Mouse (Mus musculus) liver, embryonic 12.5 days (tissue): ENCODE results near the gene Lrrc58. TPM values are rescaled to one million over a fixed set of nuclear protein-coding genes. Genes with fewer than 3 reads are reported as not detected.

Experiments
- ATAC-seq: fragments of 200-750 bp; cut with Nextera tagmentation; 2 replicates; pipeline ENCODE4 v1.8.0; 2017; ENCODE audit warnings: moderate number of reproducible peaks, mild to moderate bottlenecking, moderate library complexity
- H3K27ac ChIP-seq: fragments of 300-500 bp; sonication (generic); 2 replicates; pipeline ENCODE4 v1.5.1; 2016; ENCODE audit warnings: mild to moderate bottlenecking
- H3K27me3 ChIP-seq: fragments of 300-500 bp; sonication (generic); replicated peaks from 2 replicates; pipeline ENCODE4 v1.6.1; 2016; ENCODE audit warnings: mild to moderate bottlenecking, moderate library complexity
- H3K36me3 ChIP-seq: fragments of 300-500 bp; sonication (generic); 2 replicates; pipeline ENCODE4 v1.6.1; 2016; ENCODE audit warnings: mild to moderate bottlenecking, moderate library complexity
- H3K4me1 ChIP-seq: fragments of 300-500 bp; sonication (generic); 2 replicates; pipeline ENCODE4 v1.6.1; 2016
- H3K4me2 ChIP-seq: fragments of 300-500 bp; sonication (generic); 2 replicates; pipeline ENCODE4 v1.6.1; 2016; ENCODE audit warnings: mild to moderate bottlenecking, moderate library complexity
- H3K4me3 ChIP-seq: fragments of 300-500 bp; sonication (generic); 2 replicates; pipeline ENCODE4 v1.5.1; 2016; ENCODE audit warnings: mild to moderate bottlenecking, moderate library complexity
- H3K9ac ChIP-seq: fragments of 300-500 bp; sonication (generic); 2 replicates; pipeline ENCODE4 v1.6.1; 2016; ENCODE audit warnings: mild to moderate bottlenecking, moderate library complexity
- H3K9me3 ChIP-seq: fragments of 300-500 bp; sonication (generic); replicated peaks from 2 replicates; pipeline ENCODE4 v1.6.1; 2016; ENCODE audit warnings: mild to moderate bottlenecking, moderate library complexity
- WGBS: fragments of 180-500 bp; shearing (Covaris S2); methylation state at CpG from one replicate; pipeline ENCODE4 v1.1.7; 2016; ENCODE audit not compliant: insufficient replicate concordance; 5-methylcytosine and 5-hydroxymethylcytosine counted together
- polyA plus RNA-seq: library from polyadenylated mRNA; unstranded; fragments of >200 nt; fragmentation: Nextera tagmentation; extraction: Ambion mirVana; gene quantifications from 2 replicates; pipeline ENCODE4 v1.2.1, GENCODE M21; 2016

The Lrrc58 gene
- polyA plus RNA-seq, result 22.0 and 22.2 TPM in 2 replicates

DNA sequence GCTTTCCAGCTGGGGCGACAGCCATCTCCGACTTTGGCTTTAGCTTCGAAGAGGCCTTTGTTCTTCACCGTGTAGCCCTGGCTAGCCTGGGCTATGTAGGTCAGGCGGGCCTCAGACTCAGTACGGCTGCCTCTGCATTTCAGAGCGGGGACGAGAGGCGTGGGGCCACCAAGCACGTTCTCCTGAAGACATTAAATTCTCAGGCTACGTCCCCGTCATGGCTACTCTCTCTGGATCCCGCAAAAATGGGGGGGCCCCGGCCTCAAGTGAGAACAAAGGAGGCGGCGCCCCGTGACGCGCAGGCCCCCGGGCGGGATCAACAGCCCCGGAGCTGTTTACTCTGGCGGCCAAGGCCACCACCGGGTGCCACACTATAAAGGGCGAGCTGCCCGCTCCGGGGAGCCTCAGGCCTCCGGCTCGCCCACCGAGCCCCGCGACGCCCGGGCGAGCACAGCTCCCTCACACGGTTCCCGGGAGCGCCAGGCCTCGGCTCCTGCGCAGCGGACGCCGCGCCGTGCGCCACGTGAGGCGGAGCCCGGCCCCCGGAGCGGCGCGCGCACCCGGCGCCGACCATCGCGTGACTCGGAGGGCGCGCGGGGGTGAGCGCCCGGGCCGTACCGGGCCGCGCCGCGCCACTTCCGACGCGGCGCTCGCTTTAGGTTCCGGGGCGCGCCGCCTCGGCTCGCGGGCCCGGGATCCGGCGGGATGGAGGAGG, at the start of gene Lrrc58:
TSS of gene Lrrc58 (plus strand) at position 599 of the 715 bp plus-strand sequence.
- H3K27ac ChIP-seq, result peak within 1 kb of the TSS; percentile 90
- no peaks in the 10 kb centered on the region for H3K27me3 ChIP-seq
- H3K4me2 ChIP-seq, result peak within 1 kb of the TSS; percentile 90
- H3K36me3 ChIP-seq, result 0 out of 2 replicates have a peak, but pooled peaks cover 10% of the 10 kb centered on the region
- H3K4me1 ChIP-seq, result peaks cover 32% of the 10 kb centered on the region
- H3K9me3 ChIP-seq, result no peaks in the 10 kb centered on the region
- ATAC-seq, result peak; percentile 90
- 2% methylated on average over 39 of the region's 86 CpGs for WGBS
- peak within 1 kb of the TSS; percentile 89 for H3K9ac ChIP-seq
- H3K4me3 ChIP-seq, result peak within 1 kb of the TSS; percentile 94

DNA sequence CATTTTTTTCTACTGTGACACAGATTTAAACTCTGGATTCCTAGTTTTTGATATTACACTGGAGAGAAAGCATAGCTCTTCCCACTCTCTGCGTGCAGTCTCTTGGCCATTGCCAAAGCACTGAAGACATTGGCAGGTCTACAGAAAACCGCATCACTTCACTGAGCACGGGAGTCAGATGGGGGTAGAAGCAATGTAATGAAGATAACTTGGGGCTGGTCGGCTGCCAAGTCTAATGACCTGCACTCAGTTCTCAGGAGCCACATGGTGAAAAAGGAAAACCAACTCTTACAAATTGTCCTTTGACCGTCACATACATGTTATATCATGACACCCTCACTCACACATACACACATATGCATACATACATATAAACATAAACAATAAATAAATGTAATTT, 44.2 kb upstream of the Lrrc58 start:
- no peaks in the 10 kb centered on the region for H3K36me3 ChIP-seq

DNA sequence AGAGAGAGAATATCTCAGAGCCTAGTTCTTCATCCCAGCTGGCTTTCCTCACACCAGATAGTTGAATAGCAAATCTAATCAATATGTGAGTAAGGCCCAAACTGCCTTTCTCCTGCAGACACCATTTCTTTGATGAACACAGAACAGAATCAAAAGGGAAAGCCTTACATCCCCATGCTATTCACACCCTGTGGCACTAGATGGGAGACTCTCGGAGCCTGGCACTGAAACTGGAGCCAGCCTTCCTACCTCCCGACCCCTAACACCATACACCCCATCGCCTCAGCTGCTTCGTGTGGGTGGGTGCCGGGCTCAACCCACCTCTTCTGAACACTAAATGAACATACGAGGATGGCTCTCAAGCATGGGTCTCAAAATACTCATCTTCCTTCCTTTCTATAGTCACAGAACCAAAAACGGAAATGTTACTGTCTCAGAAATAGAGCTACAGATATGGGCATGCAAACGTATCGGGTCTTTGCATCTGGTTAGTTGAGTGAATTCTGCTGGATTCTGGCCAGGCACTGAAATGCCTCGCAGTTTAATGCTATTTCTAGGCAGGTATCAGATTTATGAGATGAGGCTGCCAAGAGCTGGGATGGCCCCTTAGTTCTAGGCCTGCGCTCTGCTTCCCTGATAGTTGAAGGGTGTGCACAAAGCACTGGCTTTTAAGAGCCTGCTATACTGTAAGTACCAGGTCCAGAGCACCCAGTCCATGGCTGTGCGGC, 43.2 kb upstream of the Lrrc58 start:
- no peaks in the 10 kb centered on the region for H3K4me1 ChIP-seq
- no peak overlapping the region for H3K9ac ChIP-seq
- no peaks in the 10 kb centered on the region for H3K9me3 ChIP-seq
- no peak overlapping the region for H3K4me3 ChIP-seq
- H3K27ac ChIP-seq, result no peak overlapping the region
- no peak overlapping the region for H3K4me2 ChIP-seq
- no peaks in the 10 kb centered on the region for H3K27me3 ChIP-seq
- H3K36me3 ChIP-seq, result no peaks in the 10 kb centered on the region
- ATAC-seq, result no peak
- WGBS, result 79% methylated on average over 12 of the region's 12 CpGs

More for the DNA sequence above, 44.2 kb upstream of the Lrrc58 start:
- Histone ChIP-seq H3K27ac (no peak overlapping the region), H3K9me3 (no peaks in the 10 kb centered on the region), H3K4me2 (no peak overlapping the region), H3K4me1 (no peaks in the 10 kb centered on the region), H3K4me3 (no peak overlapping the region), H3K27me3 (no peaks in the 10 kb centered on the region), H3K9ac (no peak overlapping the region)
- ATAC-seq, result no peak
- 68% methylated on average over 5 of the region's 5 CpGs for WGBS

DNA sequence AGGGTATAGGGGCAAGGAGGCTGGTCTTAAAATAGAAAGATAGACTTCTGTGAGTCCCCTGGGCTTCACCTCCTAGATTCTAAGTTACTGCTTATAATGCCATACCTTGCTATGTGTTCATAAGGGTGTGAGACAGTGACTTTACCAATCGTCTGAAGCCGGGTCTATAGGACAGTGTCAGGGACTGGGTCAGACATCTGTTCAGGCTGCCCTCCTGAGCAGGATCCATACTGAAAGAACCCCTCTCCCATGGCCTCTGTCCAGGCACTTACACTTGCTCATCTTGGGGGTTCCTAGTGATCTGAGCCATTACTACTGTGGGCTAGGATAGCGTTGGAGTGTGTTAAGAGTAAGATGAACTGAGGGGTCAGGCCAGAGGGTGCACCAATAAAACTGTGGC, 41.9 kb upstream of the Lrrc58 start:
- H3K9me3 ChIP-seq, result no peaks in the 10 kb centered on the region
- H3K9ac ChIP-seq, result no peak overlapping the region
- WGBS, result 89% methylated on average over 3 of the region's 3 CpGs
- no peaks in the 10 kb centered on the region for H3K4me1 ChIP-seq
- no peaks in the 10 kb centered on the region for H3K27me3 ChIP-seq
- no peak overlapping the region for H3K4me2 ChIP-seq
- H3K36me3 ChIP-seq, result no peaks in the 10 kb centered on the region
- H3K4me3 ChIP-seq, result no peak overlapping the region
- no peak overlapping the region for H3K27ac ChIP-seq
- ATAC-seq, result no peak

DNA sequence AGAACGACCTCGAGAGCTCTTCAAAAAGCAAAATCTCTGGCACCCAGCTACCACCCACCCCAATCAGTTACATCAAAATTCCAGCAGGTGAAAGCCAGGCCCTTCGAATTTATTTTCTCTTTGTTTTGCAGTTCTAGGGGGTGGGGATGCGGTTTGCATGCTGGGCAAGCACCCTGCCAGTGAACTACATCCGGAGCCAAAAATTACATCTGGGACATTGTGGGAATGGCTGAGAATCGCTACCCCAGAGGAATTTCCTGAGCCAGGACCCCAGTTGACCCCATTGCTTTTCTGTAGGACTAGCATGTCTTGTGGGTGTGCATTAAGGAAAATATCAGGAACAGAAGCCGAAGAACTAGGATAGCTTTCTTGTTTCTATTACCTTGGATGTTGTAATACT, 37.1 kb upstream of the Lrrc58 start:
- Histone ChIP-seq H3K9me3 (no peaks in the 10 kb centered on the region), H3K36me3 (no peaks in the 10 kb centered on the region), H3K9ac (no peak overlapping the region)

DNA sequence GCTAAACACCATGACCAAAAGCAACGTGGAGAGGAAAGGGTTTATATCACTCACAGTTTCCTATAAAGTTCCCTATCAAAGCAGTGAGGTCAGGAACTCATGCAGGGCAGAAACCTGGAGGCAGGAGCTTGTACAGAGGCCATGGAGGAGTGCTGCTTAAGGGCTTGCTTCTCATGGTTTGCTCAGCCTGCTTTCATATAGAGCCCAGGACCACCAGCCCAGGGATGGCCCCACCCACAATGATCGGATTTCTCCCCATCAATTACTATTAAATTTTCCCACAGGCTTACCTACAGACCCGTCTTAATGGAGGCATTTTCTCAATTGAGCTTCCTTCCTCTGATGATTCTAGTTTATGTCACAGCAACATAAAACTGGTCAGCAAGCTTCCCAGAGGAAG, 30.6 kb upstream of the Lrrc58 start:
- H3K9ac ChIP-seq, result no peak overlapping the region
- H3K4me3 ChIP-seq, result no peak overlapping the region
- WGBS, result 49% methylated on average over 3 of the region's 3 CpGs
- H3K36me3 ChIP-seq, result no peaks in the 10 kb centered on the region
- no peaks in the 10 kb centered on the region for H3K4me1 ChIP-seq
- H3K4me2 ChIP-seq, result no peak overlapping the region
- no peak for ATAC-seq
- H3K27ac ChIP-seq, result no peak overlapping the region
- H3K27me3 ChIP-seq, result no peaks in the 10 kb centered on the region
- no peaks in the 10 kb centered on the region for H3K9me3 ChIP-seq

More for the DNA sequence above, 37.1 kb upstream of the Lrrc58 start:
- 62% methylated on average over 7 of the region's 7 CpGs for WGBS
- Histone ChIP-seq H3K4me1 (no peaks in the 10 kb centered on the region), H3K27ac (no peak overlapping the region), H3K27me3 (no peaks in the 10 kb centered on the region), H3K4me2 (no peak overlapping the region), H3K4me3 (no peak overlapping the region)
- no peak for ATAC-seq

DNA sequence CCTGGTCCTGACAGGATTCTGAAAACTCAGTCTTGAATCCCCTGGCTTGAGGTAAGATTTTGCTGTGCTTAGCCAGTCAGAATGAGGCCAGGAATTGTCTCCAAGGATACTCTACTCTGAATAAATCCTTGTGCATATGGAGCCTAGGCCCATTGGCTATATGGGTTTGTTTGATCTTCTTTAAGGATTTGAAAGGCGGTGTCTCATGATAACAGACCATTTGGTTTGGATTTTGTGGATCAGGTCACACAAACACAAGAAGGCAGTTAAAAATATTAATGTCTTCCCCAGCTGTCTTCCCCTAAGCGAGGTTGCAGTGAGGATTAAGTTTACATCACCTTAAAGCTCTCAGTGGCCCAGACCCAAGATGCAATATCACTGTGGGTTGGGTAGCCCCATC, 25.8 kb upstream of the Lrrc58 start:
- Histone ChIP-seq H3K36me3 (no peaks in the 10 kb centered on the region), H3K4me2 (no peak overlapping the region), H3K27ac (no peak overlapping the region), H3K27me3 (no peaks in the 10 kb centered on the region), H3K4me1 (peaks cover 8% of the 10 kb centered on the region; the same call in 1 of the 2 replicates), H3K4me3 (no peak overlapping the region), H3K9ac (no peak overlapping the region), H3K9me3 (no peaks in the 10 kb centered on the region)
- ATAC-seq, result no peak
- 69% methylated on average over 2 of the region's 2 CpGs for WGBS

DNA sequence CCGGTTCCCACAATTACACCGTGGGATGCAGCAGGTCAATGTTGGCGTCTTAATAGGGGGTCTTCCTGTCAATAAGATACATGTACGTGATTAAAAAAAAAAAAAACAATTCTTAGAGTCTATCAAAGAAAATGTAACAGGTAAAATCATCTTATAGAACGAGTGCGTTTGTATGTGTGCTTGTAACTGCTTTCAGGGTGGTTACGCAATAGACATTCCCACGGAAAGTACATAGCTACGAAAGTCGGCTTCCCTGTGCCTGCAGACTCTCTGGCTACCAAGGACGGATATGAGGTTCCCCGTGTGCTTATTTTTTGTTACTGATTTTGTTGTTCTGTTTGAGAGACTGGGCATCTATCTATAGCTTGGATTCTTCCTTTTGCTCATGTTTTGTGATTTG, 24.4 kb upstream of the Lrrc58 start:
- no peak overlapping the region for H3K9ac ChIP-seq
- no peaks in the 10 kb centered on the region for H3K27me3 ChIP-seq
- no peak overlapping the region for H3K4me2 ChIP-seq
- WGBS, result 65% methylated on average over 12 of the region's 12 CpGs
- ATAC-seq, result no peak
- H3K27ac ChIP-seq, result no peak overlapping the region
- no peak overlapping the region for H3K4me3 ChIP-seq
- H3K4me1 ChIP-seq, result peaks cover 8% of the 10 kb centered on the region; the same call in 1 of the 2 replicates
- no peaks in the 10 kb centered on the region for H3K36me3 ChIP-seq
- H3K9me3 ChIP-seq, result no peaks in the 10 kb centered on the region

DNA sequence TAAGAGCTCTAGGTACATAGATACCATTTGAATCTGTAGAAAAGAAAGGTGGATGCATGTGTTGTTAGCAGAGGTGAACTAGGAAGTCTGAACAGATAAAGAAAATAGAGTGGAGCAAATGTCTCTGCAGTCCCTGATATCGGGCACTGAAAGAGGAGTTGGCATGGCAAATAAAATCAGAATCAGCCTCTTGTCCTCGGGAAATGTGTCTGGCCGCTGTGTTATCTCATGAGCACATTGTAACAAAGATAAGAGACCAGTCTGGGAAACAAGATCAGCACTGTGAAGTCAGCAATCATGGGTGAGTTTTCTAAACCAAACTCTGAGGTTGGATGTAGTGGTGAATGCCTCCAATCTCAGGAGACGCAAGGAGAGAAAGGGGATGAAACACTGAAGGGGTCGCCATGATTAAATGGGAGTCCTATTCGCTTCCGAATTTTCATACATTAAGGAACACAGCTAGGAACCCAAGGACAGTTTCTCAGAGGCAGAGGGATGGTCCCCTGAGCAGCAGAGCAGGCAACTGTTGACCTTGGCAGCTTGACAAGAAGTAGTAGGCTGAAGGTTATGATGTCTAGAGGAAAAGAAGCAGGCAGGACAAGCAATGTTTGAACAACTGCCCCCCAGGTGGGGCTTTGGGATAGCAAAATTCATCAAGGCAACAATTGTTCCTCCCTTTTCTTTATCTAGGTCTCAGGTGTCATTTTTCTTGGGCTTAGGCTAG, 22.8 kb upstream of the Lrrc58 start:
- Histone ChIP-seq H3K27ac (no peak overlapping the region), H3K9ac (no peak overlapping the region), H3K36me3 (no peaks in the 10 kb centered on the region), H3K4me3 (no peak overlapping the region), H3K4me2 (no peak overlapping the region), H3K27me3 (no peaks in the 10 kb centered on the region), H3K9me3 (no peaks in the 10 kb centered on the region), H3K4me1 (peaks cover 8% of the 10 kb centered on the region; the same call in 1 of the 2 replicates)
- 33% methylated on average over 7 of the region's 7 CpGs for WGBS
- no peak for ATAC-seq

DNA sequence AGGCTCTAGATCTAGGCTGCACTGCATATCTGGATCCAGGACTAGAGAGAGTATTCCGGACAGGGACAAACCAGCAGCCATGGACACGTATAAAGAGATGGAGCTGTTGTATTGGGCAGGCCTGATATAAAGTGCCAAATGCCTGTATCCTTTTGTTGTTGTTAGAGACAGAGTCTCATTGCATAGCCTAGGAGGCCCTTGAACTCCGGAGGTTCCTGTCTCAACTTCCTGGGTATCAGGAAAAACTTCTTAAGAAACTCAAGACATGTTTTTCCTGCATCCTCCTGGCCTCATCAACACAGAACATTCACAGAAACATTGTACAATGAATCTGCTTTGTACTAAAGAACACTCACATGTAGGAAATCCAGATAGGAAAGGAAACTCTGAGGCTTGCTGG, 21.1 kb upstream of the Lrrc58 start:
- Histone ChIP-seq H3K9ac (no peak overlapping the region), H3K4me3 (no peak overlapping the region), H3K4me1 (peaks cover 8% of the 10 kb centered on the region; the same call in 1 of the 2 replicates), H3K9me3 (no peaks in the 10 kb centered on the region), H3K4me2 (no peak overlapping the region), H3K27me3 (no peaks in the 10 kb centered on the region), H3K27ac (no peak overlapping the region), H3K36me3 (no peaks in the 10 kb centered on the region)
- WGBS, result 46% methylated on average over 3 of the region's 3 CpGs
- no peak for ATAC-seq

DNA sequence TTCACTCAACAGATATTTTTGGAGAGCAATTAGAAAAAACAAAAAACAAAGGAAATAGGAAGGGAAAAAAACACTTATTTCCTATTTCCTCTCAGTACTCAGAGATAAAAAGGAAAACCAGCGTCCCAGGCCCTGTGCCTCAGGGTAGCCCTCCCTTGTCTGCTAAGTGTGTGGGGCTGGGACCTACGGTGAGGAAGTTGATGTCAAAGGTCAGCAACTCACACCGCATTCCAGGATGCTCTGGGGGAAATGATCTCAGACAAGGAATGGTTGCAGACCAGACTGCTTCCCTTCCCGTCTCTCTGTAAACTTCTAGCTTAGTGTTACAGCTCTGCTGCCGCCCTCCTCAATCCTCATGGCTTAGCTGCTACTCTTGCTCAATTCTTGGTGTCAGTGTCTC, 16.8 kb upstream of the Lrrc58 start:
- no peak overlapping the region for H3K9ac ChIP-seq
- H3K4me2 ChIP-seq, result no peak overlapping the region
- no peaks in the 10 kb centered on the region for H3K27me3 ChIP-seq
- H3K27ac ChIP-seq, result no peak overlapping the region
- 21% methylated on average over 5 of the region's 5 CpGs for WGBS
- no peaks in the 10 kb centered on the region for H3K36me3 ChIP-seq
- peaks cover 17% of the 10 kb centered on the region; the same call in 1 of the 2 replicates for H3K4me1 ChIP-seq
- no peak overlapping the region for H3K4me3 ChIP-seq
- ATAC-seq, result no peak
- no peaks in the 10 kb centered on the region for H3K9me3 ChIP-seq

DNA sequence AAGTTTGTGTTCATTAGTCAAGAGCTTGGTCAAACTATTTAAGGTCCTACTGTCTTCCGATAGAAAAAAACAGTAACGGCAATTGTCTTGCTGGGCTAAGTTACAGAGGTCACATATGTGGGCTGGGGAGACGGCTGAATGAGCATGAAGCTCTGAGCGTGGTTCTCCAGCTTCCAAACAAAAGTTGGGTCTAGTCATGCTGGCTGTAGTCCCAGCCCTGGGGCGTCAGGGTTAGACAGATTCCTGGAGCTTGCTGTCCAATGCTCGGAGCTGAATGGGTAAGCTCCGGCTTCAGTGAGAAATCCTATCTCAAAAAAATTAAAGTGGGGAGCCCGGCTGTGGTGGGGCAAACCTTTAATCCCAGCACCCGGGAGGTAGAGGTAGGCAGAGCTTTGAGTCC, 14.9 kb upstream of the Lrrc58 start:
- Histone ChIP-seq H3K9me3 (no peaks in the 10 kb centered on the region), H3K27me3 (no peaks in the 10 kb centered on the region), H3K4me1 (peaks cover 22% of the 10 kb centered on the region; the same call in 1 of the 2 replicates), H3K27ac (no peak overlapping the region), H3K9ac (no peak overlapping the region), H3K36me3 (no peaks in the 10 kb centered on the region), H3K4me3 (no peak overlapping the region), H3K4me2 (no peak overlapping the region)
- no peak for ATAC-seq
- 72% methylated on average over 9 of the region's 9 CpGs for WGBS
